Comparison of ENCODE assay signal across 20 mouse cellular contexts in the genomic region with DNA sequence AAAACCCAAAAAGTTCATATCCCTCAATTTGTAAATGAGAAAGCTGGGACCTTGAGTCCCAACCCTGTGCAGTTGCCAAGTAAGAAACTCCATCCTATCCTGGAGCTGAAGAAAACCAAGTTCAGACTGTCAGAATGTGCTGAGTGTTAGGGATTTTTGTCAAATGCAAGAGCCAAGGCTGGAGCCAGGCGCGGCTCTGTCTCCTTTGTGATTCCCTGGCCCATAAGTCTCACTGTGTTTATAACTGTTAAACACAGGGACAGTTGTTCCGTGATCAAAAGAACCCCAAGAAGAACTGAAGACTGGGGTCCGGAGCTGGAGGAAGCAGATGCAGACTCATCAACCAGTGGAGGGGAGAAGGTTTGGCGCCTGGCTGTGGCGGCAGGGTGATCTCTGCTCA.
DNase-seq lines count a peak whose midpoint lies in the region; ATAC-seq lines count a peak whose summit lies in the region.
"Had no signal": no experiment of that assay in that cellular context is flagged by ENCODE, and none has a peak within 500 bp of the region (broad histone marks: within the 10 kb centered on the region; RNA-seq: fewer than 3 reads in every experiment).

No protein-coding gene starts in this region.

- no peaks in the 10 kb centered on the region for H3K36me3 ChIP-seq in embryonic facial prominence, embryonic 14.5 days (ENCODE audit: control insufficient read depth, insufficient read depth, low read length)
- no peaks in the 10 kb centered on the region for H3K36me3 ChIP-seq in embryonic facial prominence, embryonic 10.5 days (replicated peaks)
- no peaks in the 10 kb centered on the region for H3K36me3 ChIP-seq in intestine, embryonic 16.5 days (ENCODE audit: control insufficient read depth, insufficient read depth, low read length)
- no peaks in the 10 kb centered on the region for H3K36me3 ChIP-seq in intestine, embryonic 15.5 days
- H3K36me3 ChIP-seq in lung, embryonic 16.5 days (ENCODE audit: control insufficient read depth, insufficient read depth, low read length), result no peaks in the 10 kb centered on the region
- no peaks in the 10 kb centered on the region for H3K36me3 ChIP-seq in stomach, embryonic 16.5 days (ENCODE audit: control insufficient read depth, insufficient read depth, low read length)
- H3K36me3 ChIP-seq: midbrain, embryonic 12.5 days; neural tube, embryonic 12.5 days had no signal

- H3K4me3 ChIP-seq in embryonic facial prominence, embryonic 14.5 days (ENCODE audit: low read depth, low read length), result no peak overlapping the region
- no peak overlapping the region for H3K4me3 ChIP-seq in embryonic facial prominence, embryonic 10.5 days
- no peak overlapping the region for H3K4me3 ChIP-seq in intestine, embryonic 16.5 days (ENCODE audit: low read length)
- H3K4me3 ChIP-seq in intestine, embryonic 15.5 days (replicated peaks), result no peak overlapping the region
- H3K4me3 ChIP-seq in lung, embryonic 16.5 days (ENCODE audit: low read length), result no peak overlapping the region
- H3K4me3 ChIP-seq in stomach, embryonic 16.5 days (replicated peaks; ENCODE audit: low read length), result no peak overlapping the region
- H3K4me3 ChIP-seq: erythroblast, embryonic 14.5 days; forebrain, embryonic 13.5 days; midbrain, embryonic 12.5 days; neural tube, embryonic 12.5 days had no signal

- no peak overlapping the region for H3K4me2 ChIP-seq in embryonic facial prominence, embryonic 14.5 days (ENCODE audit: low read depth, low read length)
- H3K4me2 ChIP-seq in intestine, embryonic 16.5 days (ENCODE audit: low read depth, low read length), result no peak overlapping the region
- no peak overlapping the region for H3K4me2 ChIP-seq in intestine, embryonic 15.5 days (replicated peaks)
- H3K4me2 ChIP-seq in lung, embryonic 16.5 days (ENCODE audit: low read depth, low read length), result no peak overlapping the region
- no peak overlapping the region for H3K4me2 ChIP-seq in stomach, embryonic 16.5 days (ENCODE audit: low read depth, low read length)
- H3K4me2 ChIP-seq: forebrain, embryonic 13.5 days; midbrain, embryonic 12.5 days; neural tube, embryonic 12.5 days had no signal

- no peaks in the 10 kb centered on the region for H3K9me3 ChIP-seq in embryonic facial prominence, embryonic 14.5 days (ENCODE audit: control insufficient read depth, low read length)
- no peaks in the 10 kb centered on the region for H3K9me3 ChIP-seq in embryonic facial prominence, embryonic 10.5 days
- no peaks in the 10 kb centered on the region for H3K9me3 ChIP-seq in intestine, embryonic 16.5 days (ENCODE audit: control insufficient read depth, low read length)
- H3K9me3 ChIP-seq in intestine, embryonic 15.5 days, result no peaks in the 10 kb centered on the region
- no peaks in the 10 kb centered on the region for H3K9me3 ChIP-seq in lung, embryonic 16.5 days (ENCODE audit: control insufficient read depth, low read length)
- H3K9me3 ChIP-seq in stomach, embryonic 16.5 days (replicated peaks; ENCODE audit: control insufficient read depth, low read length), result no peaks in the 10 kb centered on the region
- H3K9me3 ChIP-seq: forebrain, embryonic 13.5 days; midbrain, embryonic 12.5 days; neural tube, embryonic 12.5 days had no signal

- H3K9ac ChIP-seq in embryonic facial prominence, embryonic 14.5 days (ENCODE audit: low read depth, low read length), result no peak overlapping the region
- H3K9ac ChIP-seq in intestine, embryonic 16.5 days (ENCODE audit: low read depth, low read length), result no peak overlapping the region
- H3K9ac ChIP-seq in intestine, embryonic 15.5 days, result no peak overlapping the region
- H3K9ac ChIP-seq in lung, embryonic 16.5 days (ENCODE audit: low read length), result no peak overlapping the region
- H3K9ac ChIP-seq in stomach, embryonic 16.5 days (ENCODE audit: low read length), result no peak overlapping the region
- H3K9ac ChIP-seq: forebrain, embryonic 13.5 days; liver, postnatal 0 days; midbrain, embryonic 12.5 days; neural tube, embryonic 12.5 days had no signal

- no peak overlapping the region for H3K27ac ChIP-seq in embryonic facial prominence, embryonic 14.5 days (replicated peaks; ENCODE audit: low read depth, low read length)
- H3K27ac ChIP-seq in embryonic facial prominence, embryonic 10.5 days (replicated peaks), result no peak overlapping the region
- H3K27ac ChIP-seq in intestine, embryonic 16.5 days (ENCODE audit: low read length), result peak overlapping the region; percentile 31; the same call in 1 of the 2 replicates
- H3K27ac ChIP-seq in intestine, embryonic 15.5 days, result no peak overlapping the region
- H3K27ac ChIP-seq in lung, embryonic 16.5 days (ENCODE audit: low read length), result peak overlapping the region; percentile 36; the same call in 1 of the 2 replicates
- 0 out of 2 replicates have a peak overlapping the region, but pooled peaks have one; percentile 10 for H3K27ac ChIP-seq in stomach, embryonic 16.5 days (ENCODE audit: low read length)
- H3K27ac ChIP-seq: forebrain, embryonic 13.5 days; midbrain, embryonic 12.5 days; neural tube, embryonic 12.5 days had no signal

- ATAC-seq in embryonic facial prominence, embryonic 14.5 days (ENCODE audit: low read depth), result no peak
- ATAC-seq in intestine, embryonic 16.5 days, result no peak
- no peak for ATAC-seq in intestine, embryonic 15.5 days
- no peak for ATAC-seq in lung, embryonic 16.5 days (ENCODE audit: low read depth)
- no peak for ATAC-seq in stomach, embryonic 16.5 days (ENCODE audit: insufficient read depth, low FRiP score)
- ATAC-seq: activated CD4-positive, CD25-positive, alpha-beta regulatory T cell, adult 4 months; CD4-positive, CD25-positive, alpha-beta regulatory T cell, adult 4 months; forebrain, embryonic 13.5 days; liver, postnatal 0 days; Patski had no signal

- H3K4me1 ChIP-seq in embryonic facial prominence, embryonic 14.5 days (ENCODE audit: control insufficient read depth, insufficient read depth, low read length), result peaks cover 20% of the 10 kb centered on the region
- H3K4me1 ChIP-seq in embryonic facial prominence, embryonic 10.5 days, result peaks cover 26% of the 10 kb centered on the region
- peaks cover 38% of the 10 kb centered on the region for H3K4me1 ChIP-seq in intestine, embryonic 16.5 days (ENCODE audit: control insufficient read depth, insufficient read depth, low read length)
- peaks cover 13% of the 10 kb centered on the region for H3K4me1 ChIP-seq in intestine, embryonic 15.5 days (replicated peaks)
- peaks cover 20% of the 10 kb centered on the region for H3K4me1 ChIP-seq in lung, embryonic 16.5 days (replicated peaks; ENCODE audit: control insufficient read depth, insufficient read depth, low read length)
- peaks cover 17% of the 10 kb centered on the region for H3K4me1 ChIP-seq in stomach, embryonic 16.5 days (ENCODE audit: control insufficient read depth, insufficient read depth, low read length)

- no peaks in the 10 kb centered on the region for H3K27me3 ChIP-seq in embryonic facial prominence, embryonic 14.5 days (replicated peaks; ENCODE audit: control insufficient read depth, insufficient read depth, low read length)
- peaks cover 46% of the 10 kb centered on the region for H3K27me3 ChIP-seq in embryonic facial prominence, embryonic 10.5 days (replicated peaks; ENCODE audit: low read depth, poor library complexity, severe bottlenecking)
- H3K27me3 ChIP-seq in intestine, embryonic 16.5 days (replicated peaks; ENCODE audit: control insufficient read depth, insufficient read depth, low read length), result no peaks in the 10 kb centered on the region
- no peaks in the 10 kb centered on the region for H3K27me3 ChIP-seq in intestine, embryonic 15.5 days (replicated peaks)
- H3K27me3 ChIP-seq in lung, embryonic 16.5 days (ENCODE audit: control insufficient read depth, insufficient read depth, low read depth, low read length), result no peaks in the 10 kb centered on the region
- H3K27me3 ChIP-seq in stomach, embryonic 16.5 days (ENCODE audit: control insufficient read depth, insufficient read depth, low read length), result no peaks in the 10 kb centered on the region
- H3K27me3 ChIP-seq: Patski had no signal

- DNase-seq in embryonic facial prominence, embryonic 14.5 days (ENCODE audit: low spot score), result peak; percentile 44
- no peak for DNase-seq in embryonic facial prominence, embryonic 10.5 days (ENCODE audit: low spot score)
- no peak for DNase-seq in lung, postnatal 4 days
- no peak for DNase-seq in urinary bladder, postnatal 36 days (ENCODE audit: low spot score in 2 of 2)
- DNase-seq: adrenal gland, postnatal 10 days; cerebellum, adult 9-10 months; liver, postnatal 0 days; right cerebral cortex, adult 18-20 months; thymus, postnatal 25 days had no signal

- WGBS in embryonic facial prominence, embryonic 14.5 days, result 65% methylated on average over 6 of the region's 6 CpGs
- 92% methylated on average over 6 of the region's 6 CpGs for WGBS in embryonic facial prominence, embryonic 10.5 days
- 69% methylated on average over 6 of the region's 6 CpGs for WGBS in intestine, embryonic 16.5 days
- WGBS in intestine, embryonic 15.5 days, result 52% methylated on average over 6 of the region's 6 CpGs
- 42% methylated on average over 6 of the region's 6 CpGs for WGBS in lung, embryonic 16.5 days
- WGBS in stomach, embryonic 16.5 days, result 61% methylated on average over 6 of the region's 6 CpGs

Comparison
In these comparisons a context has a peak if more than half of its experiments do, and no peak if none do; other contexts are left out.
1. H3K27ac ChIP-seq: peak in intestine, embryonic 16.5 days (single experiment), lung, embryonic 16.5 days (single experiment) and stomach, embryonic 16.5 days (single experiment); none in embryonic facial prominence, embryonic 14.5 days (single experiment), embryonic facial prominence, embryonic 10.5 days (single experiment) and intestine, embryonic 15.5 days (single experiment).